Mouse (Mus musculus): ENCODE results near the gene Prmt9. TPM values are rescaled to one million over a fixed set of nuclear protein-coding genes. Genes with fewer than 3 reads are reported as not detected.

Prmt9 gene
- total RNA-seq (2021), result 10 to 100 TPM; 25.5 to 29.2 TPM

GRCm38 (mm10) chr8:77549121-77549706, at the start of gene Prmt9:
Gene Prmt9, plus strand, starts transcription at chr8:77549397.
- intact Hi-C loops (cut with DNase I), result no loop called here
- DNase-seq (ENCODE audit: extremely low spot score in 1 of 2, low spot score in 2 of 2), result peak; percentile 89 to 95

GRCm38 (mm10) chr8:77500264-77500663, 48.9 kb upstream of the Prmt9 start:
- intact Hi-C loops (cut with DNase I), result no loop called here
- no peak for DNase-seq (ENCODE audit: extremely low spot score in 1 of 2, low spot score in 2 of 2)

- intact Hi-C loops (cut with DNase I), result no loop called here
- DNase-seq (ENCODE audit: extremely low spot score in 1 of 2, low spot score in 2 of 2), result no peak
Observed at GRCm38 (mm10) chr8:77501131-77501530, 48.1 kb upstream of the Prmt9 start.

GRCm38 (mm10) chr8:77502547-77502946, 46.6 kb upstream of the Prmt9 start:
- intact Hi-C loops (cut with DNase I), result no loop called here
- DNase-seq (ENCODE audit: extremely low spot score in 1 of 2, low spot score in 2 of 2), result no peak

GRCm38 (mm10) chr8:77506539-77506938, 42.7 kb upstream of the Prmt9 start:
- intact Hi-C loops (cut with DNase I), result no loop called here
- no peak for DNase-seq (ENCODE audit: extremely low spot score in 1 of 2, low spot score in 2 of 2)

GRCm38 (mm10) chr8:77507510-77508035, 41.6 kb upstream of the Prmt9 start:
- DNase-seq (ENCODE audit: extremely low spot score in 1 of 2, low spot score in 2 of 2), result no peak
- intact Hi-C loops (cut with DNase I), result no loop called here

GRCm38 (mm10) chr8:77509044-77509443, 40.2 kb upstream of the Prmt9 start:
- intact Hi-C loops (cut with DNase I), result no loop called here
- DNase-seq (ENCODE audit: extremely low spot score in 1 of 2, low spot score in 2 of 2), result no peak

GRCm38 (mm10) chr8:77510426-77510825, 38.8 kb upstream of the Prmt9 start:
- intact Hi-C loops (cut with DNase I), result no loop called here

GRCm38 (mm10) chr8:77511750-77512493, 37.3 kb upstream of the Prmt9 start:
- no peak for DNase-seq (ENCODE audit: extremely low spot score in 1 of 2, low spot score in 2 of 2)
- intact Hi-C loops (cut with DNase I), result no loop called here

More at GRCm38 (mm10) chr8:77510426-77510825, 38.8 kb upstream of the Prmt9 start:
- no peak for DNase-seq (ENCODE audit: extremely low spot score in 1 of 2, low spot score in 2 of 2)

- intact Hi-C loops (cut with DNase I), result loop anchor here (5.0 kb wide), 2 partner anchors 73 to 88 kb away; no protein-coding TSS in a partner anchor
- no peak for DNase-seq (ENCODE audit: extremely low spot score in 1 of 2, low spot score in 2 of 2)
Observed at GRCm38 (mm10) chr8:77515201-77515600, 34.0 kb upstream of the Prmt9 start.

- DNase-seq (ENCODE audit: extremely low spot score in 1 of 2, low spot score in 2 of 2), result no peak
- intact Hi-C loops (cut with DNase I), result loop anchor here (5.0 kb wide), 2 partner anchors 73 to 88 kb away; no protein-coding TSS in a partner anchor
Observed at GRCm38 (mm10) chr8:77515786-77516185, 33.4 kb upstream of the Prmt9 start.

- intact Hi-C loops (cut with DNase I), result loop anchor here (5.0 kb wide), 2 partner anchors 75 to 90 kb away; no protein-coding TSS in a partner anchor
- DNase-seq (ENCODE audit: extremely low spot score in 1 of 2, low spot score in 2 of 2), result no peak
Observed at GRCm38 (mm10) chr8:77516845-77517244, 32.4 kb upstream of the Prmt9 start.

GRCm38 (mm10) chr8:77517301-77518200, 31.6 kb upstream of the Prmt9 start, which contains the start of gene Arhgap10:
Gene Arhgap10, minus strand, starts transcription at chr8:77517953.
- DNase-seq (ENCODE audit: extremely low spot score in 1 of 2, low spot score in 2 of 2), result peak; percentile 23 to 88
- intact Hi-C loops (cut with DNase I), result loop anchor here (5.0 kb wide), 2 partner anchors 75 to 90 kb away; no protein-coding TSS in a partner anchor

GRCm38 (mm10) chr8:77518201-77519115, 30.7 kb upstream of the Prmt9 start:
- intact Hi-C loops (cut with DNase I), result loop anchor here (5.0 kb wide), 2 partner anchors 76 to 91 kb away; no protein-coding TSS in a partner anchor
- DNase-seq (ENCODE audit: extremely low spot score in 1 of 2, low spot score in 2 of 2), result peak in 1 of 2 experiments; percentile 20

- intact Hi-C loops (cut with DNase I), result no loop called here
- no peak for DNase-seq (ENCODE audit: extremely low spot score in 1 of 2, low spot score in 2 of 2)
Observed at GRCm38 (mm10) chr8:77520601-77521000, 28.6 kb upstream of the Prmt9 start.

GRCm38 (mm10) chr8:77521028-77521785, 28.0 kb upstream of the Prmt9 start:
- no peak for DNase-seq (ENCODE audit: extremely low spot score in 1 of 2, low spot score in 2 of 2)
- intact Hi-C loops (cut with DNase I), result no loop called here

GRCm38 (mm10) chr8:77522984-77523383, 26.2 kb upstream of the Prmt9 start:
- intact Hi-C loops (cut with DNase I), result no loop called here
- no peak for DNase-seq (ENCODE audit: extremely low spot score in 1 of 2, low spot score in 2 of 2)

All from left cerebral cortex, postnatal 10 days (tissue).